8 mouse cellular contexts compared by ENCODE assay signal in the genomic region with DNA sequence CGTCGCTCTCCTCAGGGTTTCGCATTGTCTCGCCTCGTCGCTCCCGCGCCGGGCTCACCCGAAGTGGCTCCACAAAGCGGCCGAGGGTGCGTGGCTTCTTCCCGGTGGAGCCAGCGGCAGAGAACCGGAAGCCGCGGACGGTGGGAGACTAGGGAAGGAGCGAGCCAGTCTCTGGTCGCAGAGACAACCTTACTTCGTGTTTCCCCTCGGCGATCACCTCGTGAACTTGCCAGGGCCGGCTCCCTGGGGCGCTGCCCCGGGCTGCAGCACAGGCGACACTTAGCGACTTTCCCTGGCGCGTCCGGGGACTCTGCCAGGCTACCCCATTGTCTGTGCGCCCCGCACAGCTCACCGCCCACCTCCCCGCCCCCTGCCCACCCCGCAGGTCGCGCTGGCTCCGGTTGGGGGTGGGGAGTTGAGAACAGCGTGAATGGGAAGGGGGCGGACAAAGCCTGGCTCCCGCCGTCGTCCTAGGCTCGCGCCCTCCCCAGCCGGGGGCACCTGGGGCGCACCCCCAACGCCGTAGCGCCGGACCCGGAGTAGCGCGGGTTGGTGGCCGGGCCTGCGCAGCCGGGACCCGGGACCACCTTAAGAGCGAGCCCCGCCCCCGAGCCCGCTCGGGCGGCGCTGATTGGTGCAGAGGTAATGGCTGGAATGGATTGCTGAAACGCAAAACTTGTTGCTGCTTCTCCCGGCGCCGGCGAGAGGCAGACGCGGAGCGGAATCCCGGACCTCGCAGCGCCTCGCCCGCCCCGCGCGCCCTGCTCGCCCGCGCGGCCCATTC. TPM values are rescaled to one million over a fixed set of nuclear protein-coding genes. Genes with fewer than 3 reads are reported as not detected.
A peak's percentile ranks its signal among the peaks of the same experiment; 100 is the strongest.
DNase-seq lines count a peak whose midpoint lies in the region; ATAC-seq and TF ChIP-seq lines count a peak whose summit lies in the region.

Mn1 (plus strand) TSS at position 772 of the 784 bp plus-strand sequence.

- intact Hi-C loops in left cerebral cortex, postnatal 25 days (cut with DNase I) = loop anchor here (5.0 kb wide), 2 partner anchors 96 to 346 kb away; no protein-coding TSS in a partner anchor

- under 1% methylated on average over 86 of the region's 88 CpGs for WGBS in intestine, postnatal 0 days
- under 1% methylated on average over 88 of the region's 88 CpGs for WGBS in midbrain, embryonic 10.5 days
- WGBS in small intestine, adult 2 months = 1% methylated on average over 88 of the region's 88 CpGs

- peak within 1 kb of the TSS; percentile 62 for H3K9ac ChIP-seq in intestine, postnatal 0 days (ENCODE audit: low read depth, low read length)

- peak; percentile 36 for TF ChIP-seq CTCF in intestine, postnatal 0 days (IDR thresholded peaks at IDR 0.05; ENCODE audit: low read depth)
- no peak for TF ChIP-seq CTCF in small intestine, adult 2 months (IDR thresholded peaks at IDR 0.05; ENCODE audit: extremely low read depth, insufficient read length, insufficient replicate concordance, low read depth, low read length)

- H3K36me3 ChIP-seq in intestine, postnatal 0 days (ENCODE audit: control insufficient read depth, insufficient read depth) = no peaks in the 10 kb centered on the region
- H3K36me3 ChIP-seq in midbrain, embryonic 10.5 days = peaks cover 37% of the 10 kb centered on the region
- H3K36me3 ChIP-seq in small intestine, adult 2 months (ENCODE audit: control insufficient read depth, insufficient read depth, low read length) = no peaks in the 10 kb centered on the region

- peaks cover 62% of the 10 kb centered on the region for H3K27me3 ChIP-seq in intestine, postnatal 0 days (replicated peaks; ENCODE audit: control insufficient read depth, insufficient read depth, low read length)
- H3K27me3 ChIP-seq in midbrain, embryonic 10.5 days (ENCODE audit: low read depth, poor library complexity, severe bottlenecking) = peaks cover 20% of the 10 kb centered on the region
- H3K27me3 ChIP-seq in small intestine, adult 2 months (ENCODE audit: control insufficient read depth, insufficient read depth, low read length) = peaks cover 38% of the 10 kb centered on the region

- H3K27ac ChIP-seq in intestine, postnatal 0 days (ENCODE audit: low read depth, low read length) = 0 out of 2 replicates have a peak within 1 kb of the TSS, but pooled peaks have one; percentile 28
- peak within 1 kb of the TSS; percentile 96 for H3K27ac ChIP-seq in midbrain, embryonic 10.5 days (replicated peaks)
- H3K27ac ChIP-seq in small intestine, adult 2 months (ENCODE audit: insufficient read depth, low read depth, low read length) = no peak within 1 kb of the TSS

- no peak for TF ChIP-seq POLR2A in small intestine, adult 2 months (IDR thresholded peaks at IDR 0.05; ENCODE audit: low read depth, low read length)

- H3K4me3 ChIP-seq in intestine, postnatal 0 days (ENCODE audit: low read depth, low read length) = peak within 1 kb of the TSS; percentile 59
- H3K4me3 ChIP-seq in midbrain, embryonic 10.5 days = peak within 1 kb of the TSS; percentile 98
- H3K4me3 ChIP-seq in small intestine, adult 2 months (ENCODE audit: low read depth, low read length) = peak within 1 kb of the TSS; percentile 74

- H3K9me3 ChIP-seq in intestine, postnatal 0 days (ENCODE audit: control insufficient read depth) = no peaks in the 10 kb centered on the region
- no peaks in the 10 kb centered on the region for H3K9me3 ChIP-seq in midbrain, embryonic 10.5 days (replicated peaks)

- peak within 1 kb of the TSS; percentile 93 for H3K4me2 ChIP-seq in intestine, postnatal 0 days (replicated peaks; ENCODE audit: low read depth)

- no peaks in the 10 kb centered on the region for H3K4me1 ChIP-seq in intestine, postnatal 0 days (replicated peaks; ENCODE audit: control insufficient read depth, insufficient read depth, low read length)
- peaks cover 74% of the 10 kb centered on the region for H3K4me1 ChIP-seq in midbrain, embryonic 10.5 days
- no peaks in the 10 kb centered on the region for H3K4me1 ChIP-seq in small intestine, adult 2 months (ENCODE audit: control insufficient read depth, insufficient read depth, insufficient read length, low read length)

- peak; percentile 85 for DNase-seq in adrenal gland, postnatal 14 days
- DNase-seq in embryo, embryonic 9.5 days (ENCODE audit: extremely low spot score) = peak; percentile 93
- DNase-seq in left cerebral cortex, postnatal 25 days (ENCODE audit: low spot score in 2 of 2) = peak; percentile 93
- peak; percentile 96 for DNase-seq in midbrain, embryonic 10.5 days (ENCODE audit: low spot score)
- DNase-seq in c-Kit-positive CD71-positive TER-119-positive erythroid progenitor cells, embryonic 14.5 days (ENCODE audit: low spot score) = no peak

- peak; percentile 42 for ATAC-seq in granulocyte monocyte progenitor cell, adult 5-6 weeks (replicated peaks; ENCODE audit: poor library complexity, severe bottlenecking)
- peak; percentile 70 for ATAC-seq in intestine, postnatal 0 days

RNA-seq across cellular contexts. Expression of gene Mn1, which starts in this region (rescaled TPM):
- 4.6 and 5.1 TPM in 2 replicates for total RNA-seq in adrenal gland, postnatal 14 days (2021)
- 0.64 TPM in 1 of 2 replicates, not detected in the other for total RNA-seq in granulocyte monocyte progenitor cell, adult 5-6 weeks (2014; fragmentation: Nextera tagmentation)
- not detected in 2 replicates for total RNA-seq in granulocyte monocyte progenitor cell, adult 5-6 weeks (2017)
- polyA plus RNA-seq in intestine, postnatal 0 days (2015; fragmentation: Nextera tagmentation; extraction: Ambion mirVana) = 2.8 and 3.1 TPM in 2 replicates
- 10 to 100 TPM; 62.8 to 63.4 TPM for total RNA-seq in left cerebral cortex, postnatal 25 days (2021)
- 53.0 and 63.2 TPM in 2 replicates for polyA plus RNA-seq in midbrain, embryonic 10.5 days (2016; fragmentation: Nextera tagmentation; extraction: Ambion mirVana)
- polyA plus RNA-seq in small intestine, adult 2 months (2012; rRNA removed) = 1.4 and 2.2 TPM in 2 replicates

Comparison
In these comparisons a context has a peak if more than half of its experiments do, and no peak if none do; other contexts are left out.
1. RNA of gene Mn1 (total RNA-seq): 62.8 to 63.4 TPM in left cerebral cortex, postnatal 25 days; 4.6 to 5.1 TPM in adrenal gland, postnatal 14 days and 0.64 TPM in granulocyte monocyte progenitor cell, adult 5-6 weeks; every median in the first group is over 10 times any median in the second.
2. RNA of gene Mn1 (polyA plus RNA-seq): 53.0 to 63.2 TPM in midbrain, embryonic 10.5 days; 2.8 to 3.1 TPM in intestine, postnatal 0 days and 1.4 to 2.2 TPM in small intestine, adult 2 months; every median in the first group is over 10 times any median in the second.
3. Peak in ATAC-seq in granulocyte monocyte progenitor cell, adult 5-6 weeks; RNA of the gene not detected or under 1 TPM.
4. Peak in every context shown above with its lines, with median percentiles within 50 percentile points of each other: H3K4me3 ChIP-seq.